Mouse (Mus musculus): ENCODE measurements around the gene Apba1. TPM values are rescaled to one million over a fixed set of nuclear protein-coding genes. Genes with fewer than 3 reads are reported as not detected.

Gene Apba1
- polyA plus RNA-seq, 1 experiment from 2014 or later, result 0.40 TPM

DNA sequence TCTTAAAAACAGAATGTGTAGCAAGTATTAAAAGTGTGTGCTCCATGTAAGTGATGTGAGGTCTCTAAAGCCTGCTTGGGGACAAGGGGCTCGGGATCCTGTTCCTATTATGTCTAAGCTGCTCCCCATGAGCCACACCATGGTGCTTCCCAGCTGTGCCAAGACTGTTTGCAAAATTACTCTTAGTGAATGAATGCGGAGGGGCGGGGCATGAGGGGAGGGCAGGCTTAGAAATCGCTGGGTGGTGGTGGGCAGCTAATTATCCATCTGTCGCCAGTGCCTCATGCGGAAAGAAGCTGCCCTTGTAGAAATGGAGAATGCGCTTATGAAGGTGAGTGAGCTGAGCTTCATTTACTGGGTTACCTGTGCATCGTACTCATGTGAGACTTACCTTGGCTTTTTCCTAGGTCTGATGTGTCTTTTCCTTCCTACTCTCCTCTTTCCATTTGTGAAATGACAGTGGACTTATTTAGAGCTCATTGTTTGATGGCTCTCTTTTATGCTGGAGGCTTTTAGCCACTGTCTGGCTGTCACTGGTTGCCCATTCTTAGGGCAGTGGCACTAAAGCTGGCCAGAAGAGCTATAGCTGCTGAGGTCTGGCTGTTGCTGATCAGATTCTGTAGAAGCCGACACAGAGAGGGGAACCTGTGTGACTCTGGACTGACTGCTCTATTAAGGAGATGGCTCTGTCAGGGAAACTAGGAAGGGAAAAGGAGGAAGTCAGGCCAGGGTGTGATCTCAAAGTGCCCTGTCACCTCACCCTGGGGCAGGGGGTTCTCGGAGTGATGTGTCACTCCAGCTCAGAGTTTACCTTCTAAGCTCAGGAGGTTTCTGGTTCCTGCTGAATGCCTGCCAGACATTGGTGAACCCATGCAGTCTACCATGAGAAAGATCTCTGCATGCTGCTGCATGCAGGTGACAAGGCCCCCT lies 12.1 kb downstream of the Apba1 start:
- no peak for ATAC-seq (replicated peaks; ENCODE audit: insufficient number of reproducible peaks, low FRiP score, low TSS enrichment)

DNA sequence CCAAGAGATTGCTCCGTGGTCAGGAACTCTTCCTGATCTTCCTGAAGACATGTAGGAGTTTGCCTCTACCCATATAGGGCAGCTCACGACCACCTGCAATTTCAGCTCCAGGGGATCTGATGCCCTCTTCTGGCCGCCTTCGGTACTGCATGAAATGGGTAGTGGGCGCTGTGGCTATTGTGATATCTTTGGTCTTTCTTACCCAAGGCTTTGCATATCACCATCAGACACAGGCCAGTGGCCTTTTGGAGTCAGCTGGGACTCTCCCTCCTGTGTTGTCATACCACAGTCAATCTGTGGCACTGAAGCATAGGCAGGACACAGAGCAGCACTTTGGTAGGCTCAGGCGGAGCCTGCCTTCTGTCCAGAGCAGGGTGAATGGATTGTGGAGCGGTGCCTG lies 13.3 kb downstream of the Apba1 start:
- 59% methylated on average over 7 of the region's 7 CpGs for WGBS (ENCODE audit: insufficient replicate concordance)
- Histone ChIP-seq H3K27ac (ENCODE audit: low read depth, low read length) (no peak overlapping the region), H3K36me3 (ENCODE audit: control insufficient read depth, insufficient read depth, low read length) (no peaks in the 10 kb centered on the region), H3K9me3 (replicated peaks; ENCODE audit: control insufficient read depth, low read length) (no peaks in the 10 kb centered on the region), H3K4me3 (ENCODE audit: low read depth, low read length) (no peak overlapping the region), H3K9ac (ENCODE audit: low read depth, low read length) (no peak overlapping the region), H3K4me1 (ENCODE audit: control insufficient read depth, insufficient read depth, low read length) (no peaks in the 10 kb centered on the region), H3K27me3 (ENCODE audit: control insufficient read depth, insufficient read depth, low read length) (no peaks in the 10 kb centered on the region), H3K4me2 (no peak overlapping the region)
- no peak for ATAC-seq (replicated peaks; ENCODE audit: insufficient number of reproducible peaks, low FRiP score, low TSS enrichment)

More for the DNA sequence above, 12.1 kb downstream of the Apba1 start:
- Histone ChIP-seq H3K4me1 (ENCODE audit: control insufficient read depth, insufficient read depth, low read length) (no peaks in the 10 kb centered on the region), H3K27ac (ENCODE audit: low read depth, low read length) (no peak overlapping the region), H3K4me2 (no peak overlapping the region), H3K4me3 (ENCODE audit: low read depth, low read length) (no peak overlapping the region), H3K27me3 (ENCODE audit: control insufficient read depth, insufficient read depth, low read length) (no peaks in the 10 kb centered on the region), H3K36me3 (ENCODE audit: control insufficient read depth, insufficient read depth, low read length) (no peaks in the 10 kb centered on the region), H3K9ac (ENCODE audit: low read depth, low read length) (no peak overlapping the region), H3K9me3 (replicated peaks; ENCODE audit: control insufficient read depth, low read length) (no peaks in the 10 kb centered on the region)
- WGBS (ENCODE audit: insufficient replicate concordance), result 65% methylated on average over 10 of the region's 10 CpGs

DNA sequence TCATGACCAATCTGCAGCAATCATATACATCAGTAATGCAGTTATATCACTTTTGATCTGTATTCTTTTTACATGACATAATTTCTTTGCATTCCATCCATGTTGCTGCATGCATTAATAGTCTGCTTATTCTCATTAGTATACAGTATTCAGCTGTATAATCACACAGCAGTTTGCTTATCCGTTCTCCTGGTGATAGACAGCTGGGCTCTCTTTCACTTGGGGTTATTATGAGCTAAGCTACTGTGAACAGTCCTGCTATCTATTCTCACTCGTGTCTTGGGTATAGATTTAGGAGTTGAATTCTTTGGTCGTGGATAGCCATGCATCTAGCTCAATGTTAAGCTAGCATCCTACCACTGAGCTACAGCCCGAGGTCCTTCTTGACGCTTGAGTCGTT lies 16.7 kb downstream of the Apba1 start:
- 74% methylated on average over 6 of the region's 6 CpGs for WGBS (ENCODE audit: insufficient replicate concordance)
- ATAC-seq (replicated peaks; ENCODE audit: insufficient number of reproducible peaks, low FRiP score, low TSS enrichment), result no peak
- H3K27ac ChIP-seq (ENCODE audit: low read depth, low read length), result no peak overlapping the region

DNA sequence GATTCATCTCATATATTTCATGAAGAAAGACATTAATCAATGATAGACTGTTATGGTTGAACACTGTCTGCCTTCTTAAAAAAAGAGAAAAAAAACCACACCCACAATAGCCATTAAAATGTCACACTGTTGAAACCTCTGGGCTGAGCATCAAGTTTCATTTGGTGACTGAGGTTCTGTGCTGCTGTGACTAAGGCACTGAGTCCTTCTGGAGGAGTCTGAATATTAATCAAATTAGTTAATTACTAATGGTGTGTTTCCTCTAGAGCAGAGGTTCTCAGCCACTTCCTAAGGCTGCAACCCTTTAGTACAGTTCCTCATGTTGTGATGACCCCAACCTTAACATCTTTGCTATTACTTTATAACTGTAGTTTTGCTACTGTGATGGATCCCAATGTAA lies 20.4 kb downstream of the Apba1 start:
- no peak overlapping the region for H3K4me2 ChIP-seq
- no peaks in the 10 kb centered on the region for H3K9me3 ChIP-seq (replicated peaks; ENCODE audit: control insufficient read depth, low read length)
- no peaks in the 10 kb centered on the region for H3K36me3 ChIP-seq (ENCODE audit: control insufficient read depth, insufficient read depth, low read length)
- peaks cover 3% of the 10 kb centered on the region; the same call in 1 of the 2 replicates for H3K4me1 ChIP-seq (ENCODE audit: control insufficient read depth, insufficient read depth, low read length)
- H3K27ac ChIP-seq (ENCODE audit: low read depth, low read length), result no peak overlapping the region
- H3K4me3 ChIP-seq (ENCODE audit: low read depth, low read length), result no peak overlapping the region
- no peak overlapping the region for H3K9ac ChIP-seq (ENCODE audit: low read depth, low read length)
- no peaks in the 10 kb centered on the region for H3K27me3 ChIP-seq (ENCODE audit: control insufficient read depth, insufficient read depth, low read length)
- ATAC-seq (replicated peaks; ENCODE audit: insufficient number of reproducible peaks, low FRiP score, low TSS enrichment), result no peak

More for the DNA sequence above, 16.7 kb downstream of the Apba1 start:
- Histone ChIP-seq H3K36me3 (ENCODE audit: control insufficient read depth, insufficient read depth, low read length) (no peaks in the 10 kb centered on the region), H3K4me2 (no peak overlapping the region), H3K9ac (ENCODE audit: low read depth, low read length) (no peak overlapping the region), H3K4me3 (ENCODE audit: low read depth, low read length) (no peak overlapping the region), H3K4me1 (ENCODE audit: control insufficient read depth, insufficient read depth, low read length) (peaks cover 3% of the 10 kb centered on the region; the same call in 1 of the 2 replicates), H3K9me3 (replicated peaks; ENCODE audit: control insufficient read depth, low read length) (no peaks in the 10 kb centered on the region), H3K27me3 (ENCODE audit: control insufficient read depth, insufficient read depth, low read length) (no peaks in the 10 kb centered on the region)

DNA sequence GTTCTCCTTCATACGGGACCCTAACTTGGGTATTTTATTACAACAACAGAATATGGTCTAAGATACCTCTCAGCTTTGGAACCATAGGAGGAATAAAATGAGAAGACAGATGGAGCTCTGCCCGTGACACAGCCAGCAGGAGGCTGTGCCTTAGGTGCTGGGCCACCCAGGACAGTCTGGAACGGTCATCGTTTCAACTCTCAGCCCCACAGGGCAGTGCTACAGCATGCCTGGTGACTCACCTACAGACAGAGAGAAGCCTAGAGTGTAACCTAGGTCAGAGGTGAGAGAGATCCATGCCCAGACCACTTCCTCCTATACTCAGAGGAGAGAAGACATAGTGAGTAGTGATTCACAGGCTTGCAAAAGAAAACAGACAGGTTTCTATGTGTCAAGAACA lies 21.4 kb downstream of the Apba1 start:
- WGBS (ENCODE audit: insufficient replicate concordance), result 77% methylated on average over 4 of the region's 4 CpGs
- H3K4me3 ChIP-seq (ENCODE audit: low read depth, low read length), result no peak overlapping the region
- no peaks in the 10 kb centered on the region for H3K27me3 ChIP-seq (ENCODE audit: control insufficient read depth, insufficient read depth, low read length)
- H3K36me3 ChIP-seq (ENCODE audit: control insufficient read depth, insufficient read depth, low read length), result no peaks in the 10 kb centered on the region
- peaks cover 3% of the 10 kb centered on the region; the same call in 1 of the 2 replicates for H3K4me1 ChIP-seq (ENCODE audit: control insufficient read depth, insufficient read depth, low read length)
- H3K9me3 ChIP-seq (replicated peaks; ENCODE audit: control insufficient read depth, low read length), result no peaks in the 10 kb centered on the region
- ATAC-seq (replicated peaks; ENCODE audit: insufficient number of reproducible peaks, low FRiP score, low TSS enrichment), result no peak
- no peak overlapping the region for H3K9ac ChIP-seq (ENCODE audit: low read depth, low read length)
- H3K27ac ChIP-seq (ENCODE audit: low read depth, low read length), result no peak overlapping the region
- no peak overlapping the region for H3K4me2 ChIP-seq

DNA sequence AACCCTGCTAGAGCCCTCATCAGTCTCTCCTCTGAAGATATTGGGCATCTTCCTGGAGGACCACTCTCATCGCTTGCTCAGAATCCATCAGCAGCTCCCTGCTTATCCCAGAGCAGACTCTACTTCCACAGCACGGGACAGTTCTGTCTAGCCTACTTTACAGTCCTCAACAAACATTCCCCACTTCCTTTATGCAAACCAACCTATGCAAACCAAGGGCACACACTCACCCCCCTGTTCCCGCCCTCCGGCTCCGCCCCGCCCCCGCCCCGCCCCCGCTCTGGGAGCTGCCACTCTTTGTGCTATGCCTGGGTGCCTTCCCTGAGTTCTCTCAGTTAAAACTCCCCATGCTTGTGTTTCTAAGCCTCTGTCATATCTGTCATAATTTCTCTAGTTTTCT lies 23.3 kb downstream of the Apba1 start:
- Histone ChIP-seq H3K36me3 (ENCODE audit: control insufficient read depth, insufficient read depth, low read length) (no peaks in the 10 kb centered on the region), H3K9ac (ENCODE audit: low read depth, low read length) (no peak overlapping the region), H3K27ac (ENCODE audit: low read depth, low read length) (no peak overlapping the region), H3K4me2 (no peak overlapping the region), H3K27me3 (ENCODE audit: control insufficient read depth, insufficient read depth, low read length) (no peaks in the 10 kb centered on the region), H3K4me3 (ENCODE audit: low read depth, low read length) (no peak overlapping the region), H3K9me3 (replicated peaks; ENCODE audit: control insufficient read depth, low read length) (no peaks in the 10 kb centered on the region), H3K4me1 (ENCODE audit: control insufficient read depth, insufficient read depth, low read length) (peaks cover 3% of the 10 kb centered on the region; the same call in 1 of the 2 replicates)
- 9% methylated on average over 9 of the region's 9 CpGs for WGBS (ENCODE audit: insufficient replicate concordance)
- ATAC-seq (replicated peaks; ENCODE audit: insufficient number of reproducible peaks, low FRiP score, low TSS enrichment), result no peak

DNA sequence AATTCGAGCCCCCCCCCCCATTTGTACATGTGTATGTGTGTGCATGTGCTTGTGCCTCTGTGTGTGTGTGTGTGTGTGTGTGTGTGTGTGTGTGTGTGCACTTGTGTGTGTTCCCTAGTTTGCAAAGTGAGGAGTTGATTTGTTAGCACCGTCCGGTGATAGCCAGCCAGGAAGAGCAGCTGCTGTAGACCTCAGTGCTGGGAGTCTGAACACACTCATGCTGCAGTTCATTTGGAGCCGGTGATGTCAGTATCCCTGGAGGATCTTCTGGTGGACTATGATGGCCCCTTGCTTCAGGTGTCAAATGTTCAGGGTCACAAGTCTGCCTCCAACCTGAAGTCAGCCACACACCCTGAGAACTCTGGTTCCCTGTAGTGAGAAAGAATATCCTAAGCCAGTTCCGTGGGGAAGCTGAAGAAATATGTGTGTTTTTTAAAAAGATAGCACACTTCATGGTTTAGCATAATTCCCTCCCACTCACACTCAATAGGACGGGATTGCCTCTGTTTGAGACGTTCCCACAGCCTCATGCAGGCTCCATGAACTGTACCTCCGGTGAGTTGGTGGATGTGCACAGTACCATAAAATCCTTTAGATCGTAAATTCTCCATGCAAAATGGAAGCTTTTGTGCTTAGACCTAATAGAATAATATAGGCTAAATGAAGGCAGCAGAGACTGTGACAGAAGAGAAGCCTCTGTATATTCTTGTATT lies 29.9 kb downstream of the Apba1 start:
- WGBS (ENCODE audit: insufficient replicate concordance), result 76% methylated on average over 9 of the region's 9 CpGs
- peaks cover 4% of the 10 kb centered on the region; the same call in 1 of the 2 replicates for H3K4me1 ChIP-seq (ENCODE audit: control insufficient read depth, insufficient read depth, low read length)
- H3K9me3 ChIP-seq (replicated peaks; ENCODE audit: control insufficient read depth, low read length), result no peaks in the 10 kb centered on the region
- H3K27ac ChIP-seq (ENCODE audit: low read depth, low read length), result no peak overlapping the region
- ATAC-seq (replicated peaks; ENCODE audit: insufficient number of reproducible peaks, low FRiP score, low TSS enrichment), result no peak
- H3K4me3 ChIP-seq (ENCODE audit: low read depth, low read length), result no peak overlapping the region
- no peak overlapping the region for H3K4me2 ChIP-seq
- H3K9ac ChIP-seq (ENCODE audit: low read depth, low read length), result no peak overlapping the region
- H3K36me3 ChIP-seq (ENCODE audit: control insufficient read depth, insufficient read depth, low read length), result no peaks in the 10 kb centered on the region
- H3K27me3 ChIP-seq (ENCODE audit: control insufficient read depth, insufficient read depth, low read length), result no peaks in the 10 kb centered on the region

DNA sequence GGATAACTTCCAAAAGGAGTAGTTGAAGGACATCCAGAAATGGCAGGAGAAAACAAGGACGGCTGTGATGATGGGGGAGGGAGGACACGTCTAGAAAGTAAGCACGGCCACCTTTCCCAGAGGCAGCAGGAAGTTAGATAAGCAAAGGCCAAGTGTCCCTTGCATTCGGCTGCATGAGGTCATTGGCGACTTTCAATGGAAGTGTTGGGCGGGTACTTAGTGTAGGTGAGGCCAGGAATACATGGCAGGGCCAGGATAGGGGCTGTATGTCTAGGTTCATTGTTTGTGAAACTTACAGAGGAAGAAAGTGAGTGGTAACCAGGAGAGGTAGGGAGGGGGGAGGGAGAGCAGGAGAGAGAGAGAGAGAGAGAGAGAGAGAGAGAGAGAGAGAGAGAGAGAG lies 33.0 kb downstream of the Apba1 start:
- Histone ChIP-seq H3K4me2 (no peak overlapping the region), H3K9ac (ENCODE audit: low read depth, low read length) (no peak overlapping the region), H3K27me3 (ENCODE audit: control insufficient read depth, insufficient read depth, low read length) (no peaks in the 10 kb centered on the region), H3K27ac (ENCODE audit: low read depth, low read length) (no peak overlapping the region), H3K4me1 (ENCODE audit: control insufficient read depth, insufficient read depth, low read length) (peaks cover 9% of the 10 kb centered on the region), H3K36me3 (ENCODE audit: control insufficient read depth, insufficient read depth, low read length) (no peaks in the 10 kb centered on the region), H3K4me3 (ENCODE audit: low read depth, low read length) (no peak overlapping the region), H3K9me3 (replicated peaks; ENCODE audit: control insufficient read depth, low read length) (no peaks in the 10 kb centered on the region)
- no peak for ATAC-seq (replicated peaks; ENCODE audit: insufficient number of reproducible peaks, low FRiP score, low TSS enrichment)
- 27% methylated on average over 6 of the region's 6 CpGs for WGBS (ENCODE audit: insufficient replicate concordance)

All from heart, embryonic 11.5 days (tissue).